Mouse (Mus musculus): ENCODE measurements around the gene Coa5.

Coa5 gene

DNA sequence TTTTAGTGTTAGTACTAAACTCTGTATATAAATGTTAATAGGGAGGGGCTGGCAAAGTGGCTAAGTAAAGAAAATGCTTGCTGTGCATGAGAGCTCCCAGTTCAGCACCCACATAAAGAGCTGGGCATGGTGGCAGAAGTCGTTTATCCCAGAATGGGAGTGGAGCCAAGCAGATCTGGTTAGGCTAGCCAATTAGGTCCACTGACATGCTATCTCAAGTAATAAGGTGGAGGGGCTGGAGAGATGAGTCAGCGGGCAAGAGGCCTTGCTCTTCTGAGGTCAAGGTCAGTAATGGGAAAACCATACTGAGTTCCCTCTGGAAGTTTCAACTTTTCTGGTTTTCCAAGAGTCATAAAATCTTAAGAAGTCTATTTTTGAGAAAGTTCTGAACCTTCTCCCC, 992 bp downstream of the Coa5 start:
- DNase-seq = no peak

GRCm38 (mm10) chr1:37427144-37427875, 2.6 kb downstream of the Coa5 start:
- DNase-seq = no peak

- DNase-seq = peak; percentile 53 to 61
Measured at GRCm38 (mm10) chr1:37419420-37419819, 10.5 kb downstream of the Coa5 start.

GRCm38 (mm10) chr1:37415394-37415793, 14.5 kb downstream of the Coa5 start:
- no peak for DNase-seq

GRCm38 (mm10) chr1:37409647-37410046, 20.3 kb downstream of the Coa5 start:
- DNase-seq = peak in 1 of 2 experiments; percentile 36

GRCm38 (mm10) chr1:37408678-37409077, 21.2 kb downstream of the Coa5 start:
- DNase-seq = no peak

GRCm38 (mm10) chr1:37408059-37408458, 21.8 kb downstream of the Coa5 start:
- DNase-seq = no peak

- DNase-seq = no peak
Measured at GRCm38 (mm10) chr1:37407228-37407627, 22.7 kb downstream of the Coa5 start.

- no peak for DNase-seq
Measured at GRCm38 (mm10) chr1:37405137-37405536, 24.8 kb downstream of the Coa5 start.

GRCm38 (mm10) chr1:37401687-37402086, 28.2 kb downstream of the Coa5 start:
- DNase-seq = peak; percentile 76 to 86

DNA sequence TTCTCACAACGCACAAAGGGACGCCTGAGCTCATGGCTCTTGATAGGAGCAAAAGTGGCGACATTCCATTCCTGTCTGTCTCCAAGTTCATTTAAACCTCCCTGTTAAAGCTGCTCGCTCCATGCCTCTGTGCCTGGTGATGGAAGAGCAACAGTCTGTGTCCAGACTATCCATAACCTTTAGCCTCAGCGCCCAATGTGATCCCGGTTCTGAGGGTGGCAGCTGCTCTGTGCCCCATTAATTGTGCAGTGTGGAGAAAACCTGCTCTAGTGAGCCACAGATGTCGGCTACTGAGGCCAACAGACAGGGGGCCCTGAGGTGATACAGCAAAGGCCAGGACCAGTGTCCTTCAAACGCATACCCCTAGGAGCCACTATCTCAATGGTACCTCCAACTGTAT, 30.2 kb downstream of the Coa5 start:
- DNase-seq = no peak

DNA sequence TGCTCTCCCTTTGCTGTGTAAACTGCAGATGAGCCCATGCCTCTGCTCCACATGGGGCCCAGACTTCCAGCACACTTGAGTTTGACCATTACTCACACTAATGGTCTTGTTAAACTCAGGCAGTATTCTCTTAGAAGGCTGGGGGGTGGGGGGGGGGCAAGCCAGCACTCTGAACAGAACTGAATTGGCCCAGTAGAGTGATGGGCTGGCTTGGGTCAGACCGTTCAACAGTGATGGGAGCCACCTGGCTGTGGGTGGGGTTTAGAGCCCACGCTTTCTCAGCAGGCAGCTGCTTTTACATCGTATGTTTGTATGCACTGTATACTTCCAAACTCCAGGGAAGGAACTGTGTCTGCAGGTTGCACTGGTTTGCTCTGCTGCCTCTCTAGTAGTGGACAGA, 30.9 kb downstream of the Coa5 start:
- no peak for DNase-seq

GRCm38 (mm10) chr1:37396481-37396880, 33.4 kb downstream of the Coa5 start:
- no peak for DNase-seq

GRCm38 (mm10) chr1:37393174-37393573, 36.7 kb downstream of the Coa5 start:
- peak in 1 of 2 experiments; percentile 31 for DNase-seq

DNA sequence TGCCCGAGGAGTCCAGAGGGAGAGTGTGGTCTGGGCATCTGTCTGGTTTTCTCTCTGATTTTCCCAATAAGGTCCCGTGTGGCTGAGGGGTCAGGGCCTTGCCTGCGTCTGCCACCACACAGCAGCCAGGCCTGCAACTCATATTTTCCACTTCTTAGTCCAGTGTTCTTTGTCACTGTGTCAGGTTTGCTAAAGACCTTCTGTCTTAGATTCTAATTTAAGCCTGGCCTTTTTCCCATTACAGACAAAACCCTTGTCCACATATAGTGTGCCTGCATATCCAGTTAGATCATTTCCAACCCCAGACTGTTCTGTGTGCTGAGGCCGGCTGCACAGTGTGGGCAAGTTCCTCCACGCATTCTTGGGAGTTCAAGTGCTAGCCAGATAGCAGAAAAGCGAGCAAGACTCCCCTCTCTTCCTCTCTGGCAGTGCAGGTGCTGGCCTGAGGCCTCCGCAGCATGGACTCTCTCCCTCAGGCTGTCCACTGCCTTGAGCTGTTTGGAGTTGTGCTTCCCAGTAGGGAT, 43.4 kb downstream of the Coa5 start:
- peak; percentile 61 to 62 for DNase-seq

DNA sequence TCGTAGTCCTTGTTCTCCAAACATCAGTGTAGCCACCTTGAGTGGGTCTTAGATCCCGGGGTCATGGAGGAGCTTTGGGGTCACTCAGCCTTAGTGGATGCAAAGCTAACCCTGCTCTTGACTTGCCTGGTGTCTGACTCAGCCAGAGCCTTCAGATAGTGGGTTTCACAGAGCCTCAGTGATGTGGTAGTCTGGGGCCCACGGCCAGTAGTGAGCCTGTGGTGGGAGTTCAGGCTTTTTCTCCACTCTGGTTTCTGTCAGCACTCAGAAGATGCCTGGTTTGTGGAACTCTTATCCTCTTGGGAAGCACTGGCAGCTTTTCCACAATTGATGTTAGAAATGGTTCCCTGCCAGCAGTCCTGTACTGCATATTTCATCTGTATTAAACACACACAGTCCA, 45.6 kb downstream of the Coa5 start:
- no peak for DNase-seq

- DNase-seq = no peak
Measured at GRCm38 (mm10) chr1:37380913-37381312, 49.0 kb downstream of the Coa5 start.

DNA sequence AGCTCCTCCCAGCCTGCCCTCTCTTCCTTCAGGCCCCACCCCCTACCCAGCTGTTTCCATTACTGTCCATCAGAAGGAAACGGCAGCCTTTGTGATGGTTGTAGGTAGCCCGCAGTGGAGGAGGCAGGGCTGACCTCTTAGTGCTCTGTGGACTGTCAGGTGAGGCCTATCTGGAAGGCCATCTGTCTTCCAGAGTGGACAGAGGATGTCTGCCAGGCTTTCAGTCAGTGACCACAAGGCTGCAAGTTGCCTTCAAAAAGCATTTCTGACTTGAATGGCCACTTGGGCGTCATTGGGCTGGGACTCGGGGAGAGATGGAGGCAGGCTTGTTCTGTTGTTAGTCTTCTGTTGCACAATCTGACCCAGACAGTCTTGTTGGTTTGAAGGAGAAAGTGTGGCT, 50.4 kb downstream of the Coa5 start:
- DNase-seq = peak; percentile 52 to 56

GRCm38 (mm10) chr1:37378095-37378494, 51.8 kb downstream of the Coa5 start:
- DNase-seq = no peak

DNA sequence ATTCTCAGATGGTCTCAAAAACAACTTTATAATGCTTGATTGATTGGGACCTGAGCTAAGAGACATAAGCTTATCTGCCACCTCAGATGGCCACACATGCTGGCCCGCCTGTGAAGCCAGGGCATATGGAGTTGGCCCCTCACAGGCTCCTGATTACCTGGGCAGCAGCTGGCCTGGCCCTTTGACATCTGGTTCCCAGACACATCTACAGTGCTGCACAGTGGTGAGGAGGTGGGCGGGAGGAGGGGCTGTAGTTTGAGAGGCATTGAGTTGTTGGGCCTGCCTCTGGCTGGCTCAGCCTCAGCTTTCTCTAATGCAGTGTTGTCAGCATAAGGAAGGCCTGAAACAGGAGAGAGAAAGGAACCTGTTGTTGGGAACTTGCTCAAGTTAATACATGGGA, 53.2 kb downstream of the Coa5 start:
- DNase-seq = no peak

GRCm38 (mm10) chr1:37376177-37376576, 53.7 kb downstream of the Coa5 start:
- no peak for DNase-seq

GRCm38 (mm10) chr1:37368768-37369385, 61.0 kb downstream of the Coa5 start:
- no peak for DNase-seq

- DNase-seq = peak; percentile 81 to 82
Measured at GRCm38 (mm10) chr1:37368125-37368524, 61.8 kb downstream of the Coa5 start.
